Mouse (Mus musculus) MEL-GATA-1-ER (cell line): ENCODE measurements around the gene Nav1.

Source experiments
- DNase-seq: peaks from one replicate; pipeline ENCODE4 v3.0.0-alpha.2; 2012; ENCODE audit warnings: low read depth; ENCODE audit errors: extremely low read depth

Gene Nav1

GRCm38 (mm10) chr1:135617344-135617743 is 10.2 kb upstream of the Nav1 start:
- DNase-seq: no peak

DNA sequence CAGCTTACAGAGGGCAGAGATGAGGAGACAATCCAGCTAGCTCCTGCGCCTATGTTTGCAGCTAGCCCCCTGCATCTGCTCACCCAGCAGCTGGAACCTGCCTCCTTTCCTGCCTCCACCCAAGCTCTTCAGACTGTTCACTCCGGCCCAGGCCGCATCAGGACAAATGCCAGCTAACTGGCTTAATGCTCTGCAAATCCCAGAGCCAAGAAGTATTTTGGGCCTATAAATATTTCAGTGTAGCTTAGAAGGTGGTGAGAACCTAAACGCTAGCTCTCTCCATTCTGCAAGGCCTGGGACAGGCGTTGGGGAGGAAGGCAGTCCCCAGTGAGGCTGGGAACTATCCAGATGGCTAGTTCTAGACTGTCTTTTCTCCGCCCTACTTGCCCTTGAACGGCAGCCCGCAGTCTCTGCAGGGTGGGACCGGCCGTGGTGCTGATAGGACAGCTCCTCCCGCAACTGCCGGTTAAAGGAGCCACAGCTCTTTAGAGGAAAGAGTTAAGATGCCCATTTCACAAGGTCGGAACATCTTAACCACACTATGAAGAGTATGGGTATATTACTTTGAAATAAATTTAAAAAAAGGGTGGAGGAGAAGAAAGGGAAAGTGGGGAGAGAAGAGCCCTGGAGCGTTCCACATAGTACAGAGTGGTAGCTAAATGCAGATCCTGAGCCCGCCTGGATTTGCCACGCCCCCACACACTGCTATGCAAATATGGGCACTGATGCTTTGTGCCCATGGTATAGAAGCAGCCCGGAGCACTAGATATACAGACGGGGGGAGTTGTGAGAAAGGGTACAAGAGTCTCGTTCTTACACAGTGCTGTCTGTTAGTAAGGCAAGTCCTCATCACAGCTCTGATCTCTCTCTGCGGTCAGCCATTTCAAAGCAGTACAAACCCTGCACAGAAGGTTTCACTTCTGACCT is 8.9 kb upstream of the Nav1 start:
- no peak for DNase-seq

- DNase-seq: no peak
These were observed 2.5 kb upstream of the Nav1 start for GRCm38 (mm10) chr1:135609621-135610020.

DNA sequence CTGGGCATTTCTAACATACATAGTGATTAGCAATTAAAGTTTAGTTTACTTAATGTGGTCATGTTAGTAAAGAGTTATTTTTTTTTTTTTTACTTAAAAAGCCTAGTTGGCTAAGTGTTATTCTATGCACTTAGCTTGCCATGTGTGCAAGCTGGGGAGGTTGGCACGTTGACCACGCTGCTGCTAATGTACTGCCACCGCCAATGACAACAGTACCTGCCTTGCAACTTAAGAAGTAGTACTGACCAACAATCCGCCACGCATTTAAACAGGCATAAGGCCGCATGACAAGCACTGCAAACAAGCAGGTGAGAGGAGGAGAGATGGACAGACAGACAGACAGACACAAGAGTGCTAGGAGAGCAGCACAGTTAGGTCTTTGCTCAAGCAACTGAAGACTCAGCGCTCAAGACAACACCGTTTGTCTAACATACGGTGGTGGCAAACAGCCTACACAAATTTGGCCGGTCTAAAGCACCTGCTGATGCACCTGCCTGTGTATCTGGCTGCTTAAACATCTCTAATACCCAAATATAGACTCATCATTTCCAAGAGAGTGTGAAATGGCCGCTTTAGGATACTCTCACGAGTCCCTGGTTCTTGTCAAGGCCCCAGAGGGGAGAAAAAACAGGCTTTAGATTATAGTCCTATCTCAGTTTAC is 610 bp downstream of the Nav1 start:
- DNase-seq: no peak

DNA sequence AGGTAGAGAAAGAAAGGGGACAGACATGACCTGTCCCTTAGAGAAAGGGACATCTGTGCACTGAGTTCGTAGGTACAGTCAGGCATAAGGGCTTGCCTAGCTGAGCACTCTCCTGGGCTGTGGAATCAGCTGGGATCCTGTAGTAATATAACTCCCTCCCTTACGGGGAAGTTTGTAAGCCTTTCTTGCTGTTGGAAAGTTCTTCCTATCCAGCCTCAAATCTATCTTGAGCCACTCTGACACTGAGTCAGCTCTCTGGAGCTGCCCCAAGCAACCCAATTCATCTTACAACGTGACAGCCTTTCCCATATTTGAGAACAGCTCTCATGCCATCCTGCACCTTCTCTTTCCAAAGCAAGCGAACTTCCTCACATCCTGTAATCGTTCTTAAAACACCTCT is 1.6 kb downstream of the Nav1 start:
- no peak for DNase-seq

DNA sequence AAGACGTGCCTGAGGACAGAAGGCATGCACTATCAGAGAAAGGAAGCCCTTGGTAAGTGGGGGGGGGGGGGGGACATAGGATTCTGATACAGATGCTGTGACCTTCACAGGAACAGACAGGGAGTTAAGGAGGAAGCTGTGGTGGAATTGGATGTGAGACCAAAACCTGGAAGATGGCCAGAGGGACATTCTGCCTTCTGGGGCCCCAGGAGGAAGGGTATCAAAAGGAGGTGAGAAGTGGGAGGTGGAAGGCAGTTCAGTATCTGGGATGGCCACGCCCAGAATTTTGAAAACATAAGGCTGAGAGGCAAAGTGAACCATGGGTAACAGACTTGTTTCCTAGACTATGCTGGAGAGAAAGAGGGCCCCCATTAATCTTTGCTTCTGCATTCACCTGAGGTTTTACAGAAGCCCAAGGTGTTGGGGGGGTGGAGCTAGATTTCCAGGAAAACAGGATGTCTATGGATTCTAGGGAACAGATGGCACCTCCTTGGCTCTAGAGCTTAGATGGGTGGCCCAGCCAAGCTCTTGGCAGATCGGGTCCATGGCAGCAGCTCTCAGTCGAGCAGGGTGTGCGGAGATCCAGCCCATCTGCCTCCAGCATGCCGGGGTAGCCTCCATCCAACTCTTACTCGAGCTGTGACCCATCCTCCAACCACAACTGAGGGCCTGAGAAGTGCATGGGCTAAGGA is 2.6 kb downstream of the Nav1 start:
- no peak for DNase-seq

- no peak for DNase-seq
These were observed 3.8 kb downstream of the Nav1 start for GRCm38 (mm10) chr1:135603121-135603870.

DNA sequence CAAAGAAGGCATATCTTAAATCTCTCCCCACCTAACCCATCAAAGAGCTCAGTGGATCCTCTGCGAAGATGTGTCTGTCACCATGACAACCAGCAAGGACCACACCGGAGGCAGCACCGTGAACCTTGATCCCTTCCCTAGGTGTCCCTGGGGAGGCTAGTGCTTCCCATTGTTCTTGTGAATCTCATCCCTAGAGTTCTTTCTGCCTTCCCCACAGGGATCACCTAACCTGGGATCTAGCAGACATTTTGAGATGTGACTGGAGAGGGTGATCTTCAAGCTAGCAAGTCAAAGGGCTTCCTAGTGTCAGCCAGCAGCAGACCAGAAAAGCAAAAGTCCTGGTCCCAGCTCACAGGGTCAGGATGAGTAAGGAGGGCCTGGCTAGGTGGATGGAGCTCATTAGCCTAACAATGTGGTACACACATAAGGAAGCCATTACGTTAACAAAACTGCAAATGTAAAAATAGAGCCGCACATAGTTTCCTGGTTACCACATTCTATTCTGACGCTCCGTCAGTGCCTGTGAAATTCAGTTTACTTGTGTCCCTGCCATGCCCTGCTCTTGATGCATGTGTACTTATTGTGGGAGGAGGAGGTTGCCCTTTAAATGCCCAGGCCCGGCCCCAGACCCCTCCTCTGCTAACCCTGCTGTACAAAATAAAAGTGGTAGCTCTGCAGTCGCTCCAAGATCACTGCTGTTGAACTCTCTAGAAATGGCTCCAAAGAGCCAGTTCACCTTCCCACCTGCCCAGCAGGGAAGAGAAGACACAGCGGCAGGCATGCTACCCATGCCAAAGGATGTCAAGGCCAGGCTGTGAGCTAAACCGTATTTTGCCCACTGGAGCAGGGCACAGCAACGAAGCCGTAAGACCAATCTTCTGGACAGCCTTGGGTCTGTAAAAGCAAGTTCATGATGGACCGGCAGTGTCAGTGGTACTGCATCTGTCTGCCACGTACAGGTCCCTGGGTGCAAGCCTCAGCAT is 6.8 kb downstream of the Nav1 start:
- no peak for DNase-seq

DNA sequence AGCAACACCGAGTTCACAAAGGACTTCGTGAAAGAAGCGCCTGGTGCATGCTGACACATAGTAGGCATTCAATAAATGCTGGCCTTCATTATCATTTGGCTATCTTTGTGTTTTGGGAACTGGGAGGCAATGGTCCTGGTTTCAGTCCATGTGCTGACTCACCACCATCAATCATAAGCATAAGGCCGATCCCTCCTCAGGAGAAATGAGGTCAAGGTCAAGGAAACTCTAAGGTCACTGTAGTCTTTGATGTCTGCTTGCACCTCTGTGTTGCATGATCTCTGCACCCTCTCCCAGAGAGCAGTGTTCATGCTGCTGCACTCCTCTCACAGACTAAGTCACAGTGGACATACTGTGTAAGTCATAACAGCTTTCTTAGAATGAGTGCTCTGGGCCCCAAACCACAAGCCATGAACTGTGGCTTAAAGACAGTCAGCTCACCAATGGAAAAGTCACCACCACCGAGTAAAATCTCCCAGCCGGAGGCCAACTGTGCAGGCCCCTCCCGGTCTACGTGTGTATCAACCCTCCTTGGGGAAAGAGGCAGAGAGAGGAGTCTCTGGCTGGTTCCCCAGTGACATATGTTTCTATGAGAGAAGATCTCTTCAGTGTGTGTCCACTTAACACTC is 8.7 kb downstream of the Nav1 start:
- DNase-seq: no peak

DNA sequence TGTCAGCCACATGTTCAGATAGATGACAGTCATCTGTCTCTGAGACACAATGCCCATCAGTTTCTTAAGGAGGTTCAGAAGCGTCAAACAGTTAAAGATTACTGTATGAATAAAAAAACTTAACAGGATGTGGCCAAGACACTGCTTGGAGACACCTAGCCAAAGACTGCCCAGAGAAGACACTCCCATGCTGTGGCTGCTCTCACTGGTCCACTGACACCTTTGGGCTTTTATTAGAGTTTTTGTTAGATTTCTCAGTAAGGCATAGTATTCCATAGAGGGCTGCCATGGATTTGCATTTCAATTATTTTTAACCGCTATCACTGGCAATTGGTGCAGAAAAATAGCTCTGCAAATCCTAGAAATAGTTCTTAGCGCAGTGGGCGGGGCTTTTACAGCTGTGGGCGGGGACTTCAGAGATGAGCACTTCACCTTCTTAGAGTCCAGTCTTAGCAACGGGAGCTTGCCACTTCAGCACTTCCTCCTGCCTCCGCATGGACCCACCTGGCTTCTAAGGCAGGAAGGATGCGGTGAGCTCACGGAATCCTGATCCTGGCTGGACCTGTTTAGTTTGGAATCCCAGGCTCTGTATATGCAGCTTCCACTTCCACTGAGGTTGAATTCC is 12.7 kb downstream of the Nav1 start:
- no peak for DNase-seq

- DNase-seq: no peak
These were observed 13.4 kb downstream of the Nav1 start for GRCm38 (mm10) chr1:135593560-135594278.

GRCm38 (mm10) chr1:135590776-135591175 is 16.3 kb downstream of the Nav1 start:
- DNase-seq: no peak

GRCm38 (mm10) chr1:135588973-135589372 is 18.1 kb downstream of the Nav1 start:
- DNase-seq: no peak

DNA sequence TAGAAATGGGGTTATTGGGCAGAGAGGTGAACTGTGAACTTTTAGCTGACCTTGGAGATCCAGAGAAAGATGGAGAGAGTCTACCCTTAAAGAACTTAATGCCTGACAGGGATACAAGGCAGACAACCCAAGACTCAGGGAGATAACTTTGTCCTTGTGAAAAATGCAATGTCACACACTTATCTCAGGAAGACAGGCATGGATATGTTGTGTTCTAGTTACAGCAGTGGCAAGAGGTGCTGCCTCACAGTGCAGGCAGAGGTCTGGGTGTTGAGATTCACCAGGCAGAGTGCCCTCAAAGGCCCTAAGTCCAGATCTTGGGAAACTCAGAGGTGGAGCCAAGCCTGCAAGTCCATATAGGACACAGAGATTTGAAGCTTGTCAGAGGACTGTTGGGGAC is 20.2 kb downstream of the Nav1 start:
- DNase-seq: peak; percentile 23

DNA sequence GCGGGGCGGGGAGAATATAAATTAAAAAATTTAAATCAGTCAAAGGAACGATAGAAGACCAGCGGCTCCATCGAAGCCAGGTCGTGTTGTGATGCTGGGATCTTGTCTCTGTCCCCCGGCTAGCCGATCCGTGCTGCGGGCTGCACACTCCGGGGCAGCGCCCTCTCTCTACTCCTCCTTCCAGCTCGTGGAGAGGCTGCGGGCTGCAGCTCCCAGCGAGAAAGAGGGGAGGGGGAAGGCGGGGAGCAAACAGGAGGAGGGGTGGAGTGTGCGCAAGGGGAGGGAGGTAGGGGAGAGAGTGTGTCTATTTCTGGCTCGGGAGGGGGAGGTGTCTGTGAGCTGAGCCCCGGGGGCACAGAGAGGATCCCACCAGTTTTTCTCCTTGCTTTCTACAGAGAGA is 21.5 kb downstream of the Nav1 start:
- no peak for DNase-seq

- DNase-seq: no peak
These were observed 22.2 kb downstream of the Nav1 start for GRCm38 (mm10) chr1:135584587-135585541.

GRCm38 (mm10) chr1:135583678-135584515 is 23.2 kb downstream of the Nav1 start:
- no peak for DNase-seq
